Mouse (Mus musculus): Measurements from ENCODE around the gene Zbtb8os. TPM values are rescaled to one million over a fixed set of nuclear protein-coding genes. Genes with fewer than 3 reads are reported as not detected.

Gene Zbtb8os
- polyA plus RNA-seq, 1 experiment from 2014 or later = 41.7 TPM

- no peak for ATAC-seq (ENCODE audit: low FRiP score, low TSS enrichment)
- H3K36me3 ChIP-seq (ENCODE audit: control insufficient read depth, insufficient read depth, low read length) = no peaks in the 10 kb centered on the region
- H3K4me3 ChIP-seq (ENCODE audit: low read depth, low read length) = no peak overlapping the region
- no peak overlapping the region for H3K9ac ChIP-seq (ENCODE audit: low read length)
- no peaks in the 10 kb centered on the region for H3K9me3 ChIP-seq (ENCODE audit: control insufficient read depth, low read length)
- H3K27ac ChIP-seq (replicated peaks) = no peak overlapping the region
- DNase-seq (ENCODE audit: low spot score) = no peak
- no peaks in the 10 kb centered on the region for H3K4me1 ChIP-seq (replicated peaks; ENCODE audit: control insufficient read depth, insufficient read depth)
- WGBS = 81% methylated on average over 3 of the region's 3 CpGs
- no peaks in the 10 kb centered on the region for H3K27me3 ChIP-seq (ENCODE audit: control insufficient read depth, insufficient read depth, low read length)
- no peak for TF ChIP-seq CTCF (IDR thresholded peaks at IDR 0.05; ENCODE audit: low read depth)
- TF ChIP-seq EP300 (optimal IDR thresholded peaks at IDR 0.05) = no peak
- H3K4me2 ChIP-seq (replicated peaks; ENCODE audit: low read depth) = no peak overlapping the region
These were observed 44.3 kb downstream of the Zbtb8os start for GRCm38 (mm10) chr4:129379805-129380204.

- WGBS = 72% methylated on average over 8 of the region's 8 CpGs
- Histone ChIP-seq H3K27me3 (ENCODE audit: control insufficient read depth, insufficient read depth, low read length) (no peaks in the 10 kb centered on the region), H3K9me3 (ENCODE audit: control insufficient read depth, low read length) (no peaks in the 10 kb centered on the region), H3K4me2 (replicated peaks; ENCODE audit: low read depth) (no peak overlapping the region), H3K9ac (ENCODE audit: low read length) (no peak overlapping the region), H3K36me3 (ENCODE audit: control insufficient read depth, insufficient read depth, low read length) (no peaks in the 10 kb centered on the region), H3K4me3 (ENCODE audit: low read depth, low read length) (no peak overlapping the region), H3K4me1 (replicated peaks; ENCODE audit: control insufficient read depth, insufficient read depth) (no peaks in the 10 kb centered on the region), H3K27ac (replicated peaks) (no peak overlapping the region)
- ATAC-seq (ENCODE audit: low FRiP score, low TSS enrichment) (no peak), DNase-seq (ENCODE audit: low spot score) (no peak)
- TF ChIP-seq EP300 (optimal IDR thresholded peaks at IDR 0.05) = no peak
- no peak for TF ChIP-seq CTCF (IDR thresholded peaks at IDR 0.05; ENCODE audit: low read depth)
These were observed 45.7 kb downstream of the Zbtb8os start for GRCm38 (mm10) chr4:129381148-129381547.

- Histone ChIP-seq H3K4me3 (ENCODE audit: low read depth, low read length) (no peak overlapping the region), H3K36me3 (ENCODE audit: control insufficient read depth, insufficient read depth, low read length) (no peaks in the 10 kb centered on the region), H3K4me2 (replicated peaks; ENCODE audit: low read depth) (no peak overlapping the region), H3K27ac (replicated peaks) (peak overlapping the region; percentile 58; the same call in 1 of the 2 replicates), H3K9me3 (ENCODE audit: control insufficient read depth, low read length) (no peaks in the 10 kb centered on the region), H3K9ac (ENCODE audit: low read length) (no peak overlapping the region), H3K4me1 (replicated peaks; ENCODE audit: control insufficient read depth, insufficient read depth) (no peaks in the 10 kb centered on the region), H3K27me3 (ENCODE audit: control insufficient read depth, insufficient read depth, low read length) (no peaks in the 10 kb centered on the region)
- TF ChIP-seq EP300 (optimal IDR thresholded peaks at IDR 0.05) = no peak
- no peak for TF ChIP-seq CTCF (IDR thresholded peaks at IDR 0.05; ENCODE audit: low read depth)
- 93% methylated on average over 9 of the region's 9 CpGs for WGBS
- DNase-seq (ENCODE audit: low spot score) = no peak
- no peak for ATAC-seq (ENCODE audit: low FRiP score, low TSS enrichment)
These were observed 46.5 kb downstream of the Zbtb8os start for GRCm38 (mm10) chr4:129382029-129382428.

GRCm38 (mm10) chr4:129382488-129382887 is 47.0 kb downstream of the Zbtb8os start:
- H3K27ac ChIP-seq (replicated peaks) = peak overlapping the region; percentile 63
- no peak overlapping the region for H3K4me2 ChIP-seq (replicated peaks; ENCODE audit: low read depth)
- H3K36me3 ChIP-seq (ENCODE audit: control insufficient read depth, insufficient read depth, low read length) = no peaks in the 10 kb centered on the region
- DNase-seq (ENCODE audit: low spot score) (no peak), ATAC-seq (ENCODE audit: low FRiP score, low TSS enrichment) (no peak)
- no peak overlapping the region for H3K9ac ChIP-seq (ENCODE audit: low read length)
- WGBS = 83% methylated on average over 2 of the region's 2 CpGs
- no peaks in the 10 kb centered on the region for H3K27me3 ChIP-seq (ENCODE audit: control insufficient read depth, insufficient read depth, low read length)
- no peaks in the 10 kb centered on the region for H3K9me3 ChIP-seq (ENCODE audit: control insufficient read depth, low read length)
- no peak overlapping the region for H3K4me3 ChIP-seq (ENCODE audit: low read depth, low read length)
- TF ChIP-seq EP300 (optimal IDR thresholded peaks at IDR 0.05) (no peak), CTCF (IDR thresholded peaks at IDR 0.05; ENCODE audit: low read depth) (no peak)
- no peaks in the 10 kb centered on the region for H3K4me1 ChIP-seq (replicated peaks; ENCODE audit: control insufficient read depth, insufficient read depth)

- Histone ChIP-seq H3K4me1 (replicated peaks; ENCODE audit: control insufficient read depth, insufficient read depth) (no peaks in the 10 kb centered on the region), H3K9ac (ENCODE audit: low read length) (no peak overlapping the region)
- 84% methylated on average over 3 of the region's 3 CpGs for WGBS
These were observed 48.1 kb downstream of the Zbtb8os start for GRCm38 (mm10) chr4:129383586-129383985.

GRCm38 (mm10) chr4:129384440-129384839 is 48.9 kb downstream of the Zbtb8os start:
- Histone ChIP-seq H3K9me3 (ENCODE audit: control insufficient read depth, low read length) (no peaks in the 10 kb centered on the region), H3K4me3 (ENCODE audit: low read depth, low read length) (no peak overlapping the region), H3K27ac (replicated peaks) (peak overlapping the region; percentile 75), H3K27me3 (ENCODE audit: control insufficient read depth, insufficient read depth, low read length) (no peaks in the 10 kb centered on the region), H3K9ac (ENCODE audit: low read length) (no peak overlapping the region), H3K36me3 (ENCODE audit: control insufficient read depth, insufficient read depth, low read length) (no peaks in the 10 kb centered on the region), H3K4me2 (replicated peaks; ENCODE audit: low read depth) (peak overlapping the region; percentile 21), H3K4me1 (replicated peaks; ENCODE audit: control insufficient read depth, insufficient read depth) (no peaks in the 10 kb centered on the region)
- 6% methylated on average over 6 of the region's 6 CpGs for WGBS
- TF ChIP-seq CTCF (IDR thresholded peaks at IDR 0.05; ENCODE audit: low read depth) (no peak), EP300 (optimal IDR thresholded peaks at IDR 0.05) (no peak)
- peak; percentile 53 for DNase-seq (ENCODE audit: low spot score)
- ATAC-seq (ENCODE audit: low FRiP score, low TSS enrichment) = peak; percentile 82

More at GRCm38 (mm10) chr4:129383586-129383985, 48.1 kb downstream of the Zbtb8os start:
- Histone ChIP-seq H3K27me3 (ENCODE audit: control insufficient read depth, insufficient read depth, low read length) (no peaks in the 10 kb centered on the region), H3K27ac (replicated peaks) (no peak overlapping the region), H3K4me2 (replicated peaks; ENCODE audit: low read depth) (no peak overlapping the region), H3K9me3 (ENCODE audit: control insufficient read depth, low read length) (no peaks in the 10 kb centered on the region), H3K4me3 (ENCODE audit: low read depth, low read length) (no peak overlapping the region), H3K36me3 (ENCODE audit: control insufficient read depth, insufficient read depth, low read length) (no peaks in the 10 kb centered on the region)
- no peak for TF ChIP-seq EP300 (optimal IDR thresholded peaks at IDR 0.05)
- no peak for TF ChIP-seq CTCF (IDR thresholded peaks at IDR 0.05; ENCODE audit: low read depth)
- DNase-seq (ENCODE audit: low spot score) (no peak), ATAC-seq (ENCODE audit: low FRiP score, low TSS enrichment) (no peak)

All from stomach, postnatal 0 days (tissue).